In the genomic region with DNA sequence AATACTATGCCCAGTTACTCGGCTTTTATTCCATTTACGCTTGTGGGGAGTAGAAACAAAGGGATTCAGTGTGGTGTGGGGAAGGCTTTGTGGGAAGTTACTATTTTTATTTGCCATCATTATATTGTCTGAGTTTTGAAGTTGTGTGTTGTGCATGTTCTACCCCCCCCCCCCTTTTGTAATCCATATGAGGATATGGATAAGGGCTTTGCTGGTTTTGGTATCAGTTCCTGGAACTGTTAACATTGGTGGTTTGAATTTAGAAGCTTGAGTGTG, we compare ENCODE assay signal across 8 mouse cellular contexts. TPM values are rescaled to one million over a fixed set of nuclear protein-coding genes. Genes with fewer than 3 reads are reported as not detected.
DNase-seq lines count a peak whose midpoint lies in the region; ATAC-seq and TF ChIP-seq lines count a peak whose summit lies in the region.

No protein-coding gene starts in this region.

- no peaks in the 10 kb centered on the region for H3K27me3 ChIP-seq in erythroblast, embryonic 14.5 days (ENCODE audit: control insufficient read depth)
- no peaks in the 10 kb centered on the region for H3K27me3 ChIP-seq in spleen, adult 2 months (ENCODE audit: control insufficient read depth, insufficient read depth, low read length)
- H3K27me3 ChIP-seq in liver, embryonic 11.5 days (replicated peaks; ENCODE audit: control insufficient read depth, insufficient read depth, low read length): no peaks in the 10 kb centered on the region
- no peaks in the 10 kb centered on the region for H3K27me3 ChIP-seq in stomach, postnatal 0 days (ENCODE audit: control insufficient read depth, insufficient read depth, low read length)

- no peak for TF ChIP-seq EP300 in stomach, postnatal 0 days (optimal IDR thresholded peaks at IDR 0.05)

- H3K36me3 ChIP-seq in erythroblast, embryonic 14.5 days (ENCODE audit: control insufficient read depth): peaks cover 49% of the 10 kb centered on the region
- no peaks in the 10 kb centered on the region for H3K36me3 ChIP-seq in spleen, adult 2 months (ENCODE audit: control insufficient read depth, insufficient read depth, low read length)
- H3K36me3 ChIP-seq in liver, embryonic 11.5 days (ENCODE audit: control insufficient read depth, insufficient read depth, low read length): no peaks in the 10 kb centered on the region
- H3K36me3 ChIP-seq in stomach, postnatal 0 days (ENCODE audit: control insufficient read depth, insufficient read depth, low read length): no peaks in the 10 kb centered on the region

- WGBS in spleen, adult 2 months: 0% methylated on average over 2 of the region's 2 CpGs
- WGBS in liver, embryonic 11.5 days: 1% methylated on average over 2 of the region's 2 CpGs
- WGBS in stomach, postnatal 0 days: 1% methylated on average over 2 of the region's 2 CpGs

- no peak for DNase-seq in spleen, adult 2 months (ENCODE audit: low read depth in 1 of 2, low spot score in 2 of 2)
- DNase-seq in spleen, postnatal 36 days (ENCODE audit: low spot score in 2 of 2): no peak
- no peak for DNase-seq in liver, embryonic 11.5 days (ENCODE audit: low spot score)
- DNase-seq in stomach, postnatal 0 days (ENCODE audit: low spot score): no peak
- DNase-seq in left cerebral cortex, adult 8-10 months (ENCODE audit: low spot score in 2 of 2): no peak

- no peak for ATAC-seq in erythroblast, adult 5-6 weeks (replicated peaks; ENCODE audit: low FRiP score, poor library complexity, severe bottlenecking)
- no peak for ATAC-seq in liver, embryonic 11.5 days (replicated peaks; ENCODE audit: low FRiP score)
- no peak for ATAC-seq in stomach, postnatal 0 days (ENCODE audit: low FRiP score, low TSS enrichment)
- ATAC-seq in activated CD4-positive, CD25-positive, alpha-beta regulatory T cell, adult 4 months: no peak

- H3K9ac ChIP-seq in liver, embryonic 11.5 days (ENCODE audit: low read depth, low read length): peak overlapping the region; percentile 98
- H3K9ac ChIP-seq in stomach, postnatal 0 days (ENCODE audit: low read length): peak overlapping the region; percentile 99

- peak overlapping the region; percentile 86; the same call in 1 of the 2 replicates for H3K27ac ChIP-seq in spleen, adult 2 months (ENCODE audit: insufficient read depth, low read length)
- peak overlapping the region; percentile 98 for H3K27ac ChIP-seq in liver, embryonic 11.5 days (ENCODE audit: low read depth, low read length)
- H3K27ac ChIP-seq in stomach, postnatal 0 days (replicated peaks): peak overlapping the region; percentile 71

- TF ChIP-seq POLR2A in spleen, adult 2 months (IDR thresholded peaks at IDR 0.05; ENCODE audit: low read depth, low read length): no peak

- no peak for TF ChIP-seq CTCF in spleen, adult 2 months (IDR thresholded peaks at IDR 0.05; ENCODE audit: extremely low read depth, insufficient read depth, insufficient read length, insufficient replicate concordance)
- TF ChIP-seq CTCF in stomach, postnatal 0 days (IDR thresholded peaks at IDR 0.05; ENCODE audit: low read depth): no peak

- H3K4me2 ChIP-seq in liver, embryonic 11.5 days: peak overlapping the region; percentile 83
- peak overlapping the region; percentile 63 for H3K4me2 ChIP-seq in stomach, postnatal 0 days (replicated peaks; ENCODE audit: low read depth)

- H3K4me1 ChIP-seq in erythroblast, embryonic 14.5 days (ENCODE audit: control insufficient read depth): peaks cover 55% of the 10 kb centered on the region
- H3K4me1 ChIP-seq in spleen, adult 2 months (ENCODE audit: control insufficient read depth, insufficient read depth, insufficient read length): no peaks in the 10 kb centered on the region; the same call in 1 of the 2 replicates
- peaks cover 19% of the 10 kb centered on the region for H3K4me1 ChIP-seq in liver, embryonic 11.5 days (replicated peaks; ENCODE audit: control insufficient read depth, insufficient read depth, low read length)
- no peaks in the 10 kb centered on the region for H3K4me1 ChIP-seq in stomach, postnatal 0 days (replicated peaks; ENCODE audit: control insufficient read depth, insufficient read depth)

- H3K4me3 ChIP-seq in erythroblast, embryonic 14.5 days (replicated peaks): peak overlapping the region; percentile 100
- H3K4me3 ChIP-seq in spleen, adult 2 months (ENCODE audit: extremely low read depth, insufficient read depth, insufficient read length): peak overlapping the region; percentile 91
- peak overlapping the region; percentile 98 for H3K4me3 ChIP-seq in liver, embryonic 11.5 days (ENCODE audit: low read depth, low read length)
- H3K4me3 ChIP-seq in stomach, postnatal 0 days (ENCODE audit: low read depth, low read length): peak overlapping the region; percentile 99

- H3K9me3 ChIP-seq in erythroblast, embryonic 14.5 days (ENCODE audit: control insufficient read depth, low read length): no peaks in the 10 kb centered on the region
- H3K9me3 ChIP-seq in liver, embryonic 11.5 days (ENCODE audit: control insufficient read depth, low read length): no peaks in the 10 kb centered on the region
- no peaks in the 10 kb centered on the region for H3K9me3 ChIP-seq in stomach, postnatal 0 days (ENCODE audit: control insufficient read depth, low read length)

RNA-seq across cellular contexts. Expression of gene Picalm, which starts 1.3 kb away (rescaled TPM):
- 29.3 and 37.6 TPM in 2 replicates for polyA plus RNA-seq in erythroblast, embryonic 14.5 days (2012)
- total RNA-seq in erythroblast, adult 5-6 weeks (2015; ENCODE audit: low replicate concordance): 800 and 869 TPM in 2 replicates
- 1,037 and 1,102 TPM in 2 replicates for total RNA-seq in erythroblast, adult 5-6 weeks (2017; ENCODE audit: low replicate concordance)
- 36.7 and 40.3 TPM in 2 replicates for polyA plus RNA-seq in spleen, adult 2 months (2012; rRNA removed)
- polyA plus RNA-seq in liver, embryonic 11.5 days (2014; fragmentation: Nextera tagmentation; extraction: Ambion mirVana): 62.6 and 65.9 TPM in 2 replicates
- polyA plus RNA-seq in stomach, postnatal 0 days (2015; fragmentation: Nextera tagmentation; extraction: Ambion mirVana): 25.1 and 25.3 TPM in 2 replicates
- total RNA-seq in left cerebral cortex, adult 8-10 months (2022): 100 to 1,000 TPM; 138 to 157 (median 147) TPM
- 10 to 100 TPM; 49.7 to 85.7 TPM for polyA plus RNA-seq in activated CD4-positive, CD25-positive, alpha-beta regulatory T cell, adult 4 months (2017; shearing (Covaris generic))
